Mouse (Mus musculus): Measurements from ENCODE around the gene Uhrf1bp1l. TPM values are rescaled to one million over a fixed set of nuclear protein-coding genes. Genes with fewer than 3 reads are reported as not detected.

Uhrf1bp1l gene
- total RNA-seq, 2 experiments from 2014 or later: 75.0 to 78.5 TPM

DNA sequence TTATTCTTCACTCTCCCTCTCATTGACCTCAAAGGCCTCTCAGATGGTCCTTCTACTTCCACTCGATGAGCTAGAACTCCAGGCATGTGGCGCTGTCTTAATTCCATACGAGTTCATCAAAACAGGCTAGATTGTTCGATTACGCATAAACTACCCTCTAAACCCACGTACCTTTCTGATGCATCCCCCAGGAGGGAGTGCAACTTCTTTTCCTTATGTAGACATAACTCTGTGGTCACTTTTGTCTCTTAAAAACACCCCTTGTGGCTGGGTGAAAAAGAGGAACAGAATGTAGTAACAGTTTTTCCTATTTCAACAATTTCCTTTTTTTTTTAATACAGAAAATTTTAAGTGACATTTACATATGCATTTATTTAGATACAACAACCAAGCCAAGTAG is 3.8 kb upstream of the Uhrf1bp1l start:
- intact Hi-C loops (cut with DNase I): no loop called here
- no peak for DNase-seq (ENCODE audit: extremely low spot score in 1 of 2, low spot score in 2 of 2)

DNA sequence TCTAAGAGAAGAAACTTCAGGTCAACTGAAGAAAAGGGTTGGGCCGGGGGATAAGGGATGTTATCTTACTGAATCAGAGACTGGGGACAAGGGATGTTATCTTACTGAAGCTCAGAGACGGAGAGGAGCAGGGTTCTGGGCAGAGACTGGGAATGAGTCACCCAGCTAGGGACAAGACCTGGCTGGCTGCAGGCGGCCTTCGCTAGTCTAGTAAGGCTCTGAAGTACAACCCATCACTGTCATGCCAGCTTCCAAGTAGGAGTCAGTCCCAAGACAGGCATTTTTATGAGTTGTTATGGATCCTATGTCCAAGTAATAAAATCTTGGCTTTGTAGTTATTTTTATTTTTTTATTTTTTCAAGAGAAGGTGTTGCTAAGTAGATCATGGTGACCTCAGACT is 1.5 kb upstream of the Uhrf1bp1l start:
- intact Hi-C loops (cut with DNase I): no loop called here
- no peak for DNase-seq (ENCODE audit: extremely low spot score in 1 of 2, low spot score in 2 of 2)

DNA sequence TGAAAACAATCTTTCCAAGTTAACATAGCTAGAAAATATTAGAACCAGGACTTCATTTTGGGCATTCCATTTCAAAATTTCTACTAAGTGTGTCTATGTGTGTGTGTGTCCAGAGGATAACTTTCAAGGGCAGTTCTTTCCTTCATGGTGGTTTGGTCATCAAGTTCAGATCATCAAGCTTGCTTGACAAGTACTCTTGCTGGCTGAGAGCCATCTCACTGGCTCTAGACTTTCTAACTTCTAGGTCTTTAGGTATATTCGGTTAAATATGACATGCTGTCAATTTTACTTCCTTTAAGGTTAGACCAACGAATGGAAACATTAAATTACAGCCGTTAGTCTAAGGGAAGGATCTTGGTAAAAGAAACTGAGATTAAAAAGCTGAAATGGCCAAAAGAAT is 450 bp upstream of the Uhrf1bp1l start:
- DNase-seq (ENCODE audit: extremely low spot score in 1 of 2, low spot score in 2 of 2): no peak

DNA sequence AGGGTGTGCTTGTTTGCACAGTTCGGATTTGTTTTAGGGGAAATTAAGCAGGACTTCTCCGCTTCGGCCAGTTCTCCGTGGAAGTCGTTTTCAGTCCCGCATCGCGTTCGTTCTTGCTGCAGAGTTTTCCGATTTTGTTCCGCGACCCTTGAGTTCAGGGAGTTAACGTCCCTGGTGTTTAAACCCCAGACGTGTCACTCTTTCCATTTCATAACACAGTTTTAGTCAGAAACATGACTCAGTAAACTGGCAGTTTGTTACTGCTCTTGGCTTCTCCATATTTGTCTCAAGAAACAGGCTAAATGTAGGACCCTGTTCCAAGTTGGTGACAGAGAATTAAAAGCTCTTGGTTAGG is 852 bp downstream of the Uhrf1bp1l start:
- intact Hi-C loops (cut with DNase I): no loop called here

More for the DNA sequence above, 450 bp upstream of the Uhrf1bp1l start:
- intact Hi-C loops (cut with DNase I): no loop called here

DNA sequence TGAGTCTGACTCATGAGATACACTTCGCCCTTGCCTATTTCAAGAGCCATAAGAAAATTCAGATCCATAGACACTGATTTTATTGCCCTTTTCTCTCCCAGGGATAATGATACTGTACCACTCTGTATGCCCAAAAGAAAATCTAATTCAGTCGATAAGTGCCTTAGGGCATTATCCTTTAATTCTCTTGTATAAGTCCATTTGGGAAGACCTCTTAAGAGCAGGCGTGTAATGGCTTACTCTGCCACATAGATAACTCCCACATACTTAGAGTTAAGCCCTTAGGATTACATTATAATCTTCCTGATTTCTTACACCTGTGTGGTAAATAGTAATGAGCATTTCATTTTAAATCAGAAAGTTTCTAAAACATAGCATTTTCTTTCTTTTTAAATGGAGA is 1.8 kb downstream of the Uhrf1bp1l start:
- intact Hi-C loops (cut with DNase I): no loop called here
- DNase-seq (ENCODE audit: extremely low spot score in 1 of 2, low spot score in 2 of 2): no peak

More for the DNA sequence above, 852 bp downstream of the Uhrf1bp1l start:
- DNase-seq (ENCODE audit: extremely low spot score in 1 of 2, low spot score in 2 of 2): no peak

DNA sequence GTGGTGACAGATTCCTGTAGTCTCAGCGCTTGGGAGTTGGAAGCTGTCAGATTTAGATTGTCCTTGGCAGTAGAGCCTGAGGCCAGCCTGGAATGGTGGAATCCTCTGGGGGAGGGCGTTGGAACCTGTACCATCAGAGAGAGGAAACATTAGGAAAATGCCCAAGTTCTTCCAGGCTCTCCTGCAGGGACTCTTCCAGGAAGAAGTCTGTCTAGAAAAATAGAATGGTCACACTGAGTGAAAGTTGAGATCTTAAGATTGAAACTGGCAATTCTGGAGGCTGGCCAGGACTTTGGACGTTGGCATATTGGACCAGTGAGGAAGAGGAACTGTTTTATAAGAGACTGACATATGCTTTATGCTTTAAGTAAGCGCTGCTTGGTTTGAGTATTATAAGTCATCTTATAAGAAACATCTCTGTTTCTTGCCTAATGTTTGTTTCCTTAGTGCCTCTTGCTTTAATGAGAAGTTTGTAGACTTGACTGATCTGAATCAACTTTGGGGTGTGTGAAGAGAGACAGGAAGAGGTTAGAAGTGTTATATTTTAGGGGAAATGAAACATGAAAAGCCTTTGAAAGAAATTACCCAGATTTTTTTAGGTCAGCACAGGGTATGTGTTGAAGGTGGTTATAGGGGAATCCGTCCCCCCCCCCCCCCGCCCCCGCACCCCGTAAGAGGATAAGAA is 2.6 kb downstream of the Uhrf1bp1l start:
- no peak for DNase-seq (ENCODE audit: extremely low spot score in 1 of 2, low spot score in 2 of 2)
- intact Hi-C loops (cut with DNase I): no loop called here

DNA sequence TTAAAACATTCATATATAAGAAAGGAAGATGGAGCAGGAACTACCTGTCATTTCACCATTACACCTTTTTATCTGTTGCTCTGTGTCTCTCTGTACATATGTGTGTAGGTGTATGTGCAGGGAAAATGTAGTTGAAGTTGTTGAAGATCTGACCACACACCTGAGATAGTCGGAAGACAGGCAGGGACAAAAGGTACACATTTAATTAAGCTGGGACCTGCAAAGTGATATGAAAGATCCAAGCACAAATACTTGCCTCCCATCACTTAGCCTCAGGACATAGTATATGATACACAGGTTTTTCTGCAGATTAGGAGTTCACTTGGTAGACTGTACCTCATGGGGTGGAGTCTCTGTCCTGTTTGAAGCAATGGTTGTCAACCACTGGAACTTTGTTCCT is 3.1 kb downstream of the Uhrf1bp1l start:
- DNase-seq (ENCODE audit: extremely low spot score in 1 of 2, low spot score in 2 of 2): no peak
- intact Hi-C loops (cut with DNase I): no loop called here

DNA sequence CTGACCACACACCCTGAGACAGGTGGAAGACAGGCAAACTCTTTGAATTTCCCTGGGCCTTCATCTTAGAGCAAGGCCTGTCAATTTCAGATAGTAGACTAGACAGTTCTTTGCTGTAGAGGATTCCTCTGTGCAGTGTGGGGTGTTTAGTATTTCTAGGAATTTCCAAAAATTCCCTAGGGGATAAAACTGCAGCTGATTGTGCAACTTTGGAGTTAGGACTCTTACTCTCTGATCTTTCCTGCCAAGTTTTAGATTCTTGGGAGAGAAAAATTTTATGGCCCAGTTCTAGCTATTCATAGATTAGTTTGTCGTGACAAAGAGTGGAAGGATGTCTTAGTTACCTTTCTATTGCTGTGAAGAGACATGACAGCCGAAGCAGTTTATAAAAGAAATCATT is 3.8 kb downstream of the Uhrf1bp1l start:
- intact Hi-C loops (cut with DNase I): no loop called here
- no peak for DNase-seq (ENCODE audit: extremely low spot score in 1 of 2, low spot score in 2 of 2)

DNA sequence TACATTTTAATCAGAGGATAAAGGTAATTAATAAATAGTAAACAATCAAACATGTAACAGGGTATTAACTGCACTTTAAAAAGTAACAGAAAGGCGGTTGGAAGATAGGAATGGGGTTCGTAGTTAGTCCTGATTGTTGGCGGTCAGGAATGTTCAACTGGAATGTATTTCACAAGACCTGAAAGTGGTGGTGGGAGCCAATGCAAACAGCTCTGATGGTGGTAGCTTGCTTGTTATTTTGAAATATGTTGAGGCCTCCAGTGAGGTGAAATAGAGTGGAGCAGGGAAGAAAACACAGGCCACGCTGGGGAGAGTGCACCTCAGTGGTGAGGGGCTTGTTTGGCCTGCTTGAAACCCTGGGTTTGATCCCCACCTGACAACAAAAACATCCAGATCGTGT is 6.3 kb downstream of the Uhrf1bp1l start:
- no peak for DNase-seq (ENCODE audit: extremely low spot score in 1 of 2, low spot score in 2 of 2)
- intact Hi-C loops (cut with DNase I): no loop called here

DNA sequence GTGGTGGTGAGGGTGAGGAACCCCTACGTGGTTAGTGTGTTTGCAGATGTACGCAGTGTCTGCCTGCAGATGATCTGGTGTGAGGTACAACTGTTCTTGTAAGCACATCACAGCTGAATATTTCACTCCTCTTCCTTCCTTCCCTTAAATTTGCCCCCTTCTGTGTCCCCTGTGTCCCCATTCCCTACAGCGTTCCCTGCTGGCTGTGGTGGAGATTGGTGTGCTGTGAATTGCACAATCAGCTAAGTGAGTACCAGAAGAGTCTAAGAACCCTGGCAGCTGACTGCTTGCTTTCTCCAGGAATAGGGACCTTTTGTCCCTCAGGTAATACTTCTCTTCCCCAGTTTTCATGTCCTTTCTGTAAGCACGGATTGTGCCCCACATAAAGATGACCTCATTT is 10.4 kb downstream of the Uhrf1bp1l start:
- DNase-seq (ENCODE audit: extremely low spot score in 1 of 2, low spot score in 2 of 2): no peak
- intact Hi-C loops (cut with DNase I): no loop called here

DNA sequence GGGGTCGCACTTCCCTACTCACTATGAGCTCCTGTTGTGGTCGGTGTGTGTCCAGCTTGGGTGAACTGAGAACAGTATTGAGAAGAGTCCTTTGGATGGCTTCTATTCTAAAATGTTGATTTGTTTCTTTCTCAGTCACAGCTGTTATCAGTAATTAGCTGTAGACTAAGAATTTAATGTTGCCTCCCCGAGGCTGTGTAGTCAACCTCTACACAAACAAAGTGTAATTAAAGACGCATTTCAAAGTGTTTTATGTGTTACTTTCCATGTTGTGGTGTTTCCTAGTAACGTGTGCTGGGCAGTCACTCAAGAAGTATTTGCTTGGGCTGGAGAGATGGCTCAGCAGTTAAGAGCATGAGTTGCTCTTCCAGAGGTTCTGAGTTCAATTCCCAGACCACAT is 16.0 kb downstream of the Uhrf1bp1l start:
- intact Hi-C loops (cut with DNase I): no loop called here
- DNase-seq (ENCODE audit: extremely low spot score in 1 of 2, low spot score in 2 of 2): no peak

DNA sequence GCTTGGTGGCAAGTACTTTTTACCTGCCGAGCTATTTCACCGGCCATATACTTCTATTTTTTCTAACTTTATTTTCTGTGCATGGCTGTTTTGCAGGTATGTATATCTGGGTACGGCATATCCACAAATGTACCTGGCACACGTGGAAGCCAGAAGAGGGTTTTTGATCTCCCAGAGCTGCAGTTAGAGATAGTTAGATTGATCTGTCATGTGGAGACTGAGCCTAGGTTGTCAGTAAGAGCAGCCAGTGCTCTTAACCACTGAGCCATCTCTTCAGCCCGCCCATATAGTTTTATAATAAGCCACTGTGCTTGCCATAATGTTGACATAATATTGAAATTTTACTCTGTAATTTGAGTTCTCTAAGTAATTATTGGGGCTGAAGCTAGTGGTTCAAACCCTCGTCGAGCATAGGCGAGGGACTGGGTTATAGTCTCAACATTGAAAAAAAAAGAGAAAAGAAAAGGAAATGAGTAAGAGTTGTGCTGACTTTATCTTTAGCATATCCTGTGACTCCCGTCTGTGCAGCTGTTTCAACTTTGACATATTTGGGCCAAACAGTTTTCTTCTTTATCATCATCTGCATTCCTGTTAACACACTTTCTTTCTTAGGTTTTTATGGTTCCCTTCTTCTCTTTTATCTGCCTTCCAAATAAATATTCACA is 19.8 kb downstream of the Uhrf1bp1l start:
- intact Hi-C loops (cut with DNase I): no loop called here
- no peak for DNase-seq (ENCODE audit: extremely low spot score in 1 of 2, low spot score in 2 of 2)

DNA sequence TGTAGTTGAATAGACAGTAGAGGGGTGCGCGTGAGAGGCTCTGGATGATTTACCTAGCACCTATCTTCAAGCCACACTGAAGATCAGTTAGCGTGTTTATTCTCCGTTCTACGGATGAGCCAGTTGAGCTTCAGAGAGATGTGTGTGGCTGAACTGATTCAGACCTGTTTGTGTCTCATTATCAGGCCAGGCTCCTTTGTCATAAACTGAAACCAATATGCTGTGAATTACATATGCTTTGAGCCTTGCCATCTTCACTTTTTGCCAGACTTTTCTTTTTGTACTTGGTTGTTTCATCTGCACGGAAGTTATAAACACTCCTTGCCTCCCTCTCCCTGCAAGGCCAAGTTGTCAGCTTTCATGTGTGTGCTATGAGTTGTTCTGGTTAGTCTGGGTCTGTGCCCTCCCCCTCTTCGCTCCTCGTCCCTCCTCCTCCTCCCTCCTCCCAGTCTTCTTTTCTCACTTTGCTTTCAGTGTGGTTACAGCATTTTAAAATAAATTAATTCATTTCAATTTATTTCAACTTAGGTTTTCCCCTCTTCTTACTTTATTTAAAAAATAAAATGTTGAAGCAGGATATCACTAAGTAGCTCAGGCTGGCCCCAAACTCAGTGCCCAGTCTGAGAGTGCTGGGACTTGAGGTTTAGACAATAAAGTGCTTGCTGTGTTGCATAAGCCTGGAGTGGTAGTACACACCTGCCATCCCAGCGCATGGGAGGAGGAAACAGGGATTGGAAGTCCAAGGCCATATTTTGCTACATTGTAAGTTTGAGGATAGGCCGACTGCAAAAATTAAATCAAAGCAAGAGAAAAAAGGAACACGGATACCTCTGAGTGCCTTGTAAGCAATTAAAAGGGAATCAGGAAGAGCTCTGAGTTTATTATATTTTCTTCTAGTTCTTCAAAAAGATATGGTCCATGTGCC is 21.3 kb downstream of the Uhrf1bp1l start:
- intact Hi-C loops (cut with DNase I): no loop called here
- no peak for DNase-seq (ENCODE audit: extremely low spot score in 1 of 2, low spot score in 2 of 2)

DNA sequence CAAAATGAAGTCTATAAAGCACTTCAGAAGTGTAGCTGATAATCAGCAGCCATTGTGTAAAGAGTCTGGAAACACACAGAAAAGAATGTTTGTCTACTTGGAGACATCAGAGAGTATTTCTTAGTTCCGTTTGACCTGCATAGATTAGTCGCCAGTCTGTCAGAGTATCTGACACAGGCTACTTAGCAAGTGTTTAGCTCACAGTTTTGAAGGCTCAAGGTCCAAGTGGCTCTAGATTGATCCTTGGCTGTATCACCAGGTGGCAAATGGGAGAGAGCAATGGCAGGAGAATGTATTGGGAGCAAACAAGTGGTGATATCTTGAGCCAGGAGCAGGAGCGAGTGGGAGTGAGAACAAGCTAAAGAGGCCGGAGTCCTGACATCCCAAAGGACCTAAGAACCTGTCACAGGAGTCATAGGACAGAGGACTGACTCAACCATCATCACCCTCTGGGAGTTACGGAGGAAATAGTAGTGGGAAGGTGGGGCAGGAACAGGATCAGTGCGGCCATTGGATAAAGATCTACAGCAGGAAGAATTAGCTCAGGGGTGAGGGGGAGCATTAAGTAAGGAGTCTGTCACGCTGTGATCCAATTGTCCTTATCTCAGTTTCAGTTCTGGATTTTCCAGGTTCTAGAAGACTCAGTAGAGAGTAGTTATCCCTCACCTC is 23.7 kb downstream of the Uhrf1bp1l start:
- intact Hi-C loops (cut with DNase I): no loop called here
- DNase-seq (ENCODE audit: extremely low spot score in 1 of 2, low spot score in 2 of 2): no peak

DNA sequence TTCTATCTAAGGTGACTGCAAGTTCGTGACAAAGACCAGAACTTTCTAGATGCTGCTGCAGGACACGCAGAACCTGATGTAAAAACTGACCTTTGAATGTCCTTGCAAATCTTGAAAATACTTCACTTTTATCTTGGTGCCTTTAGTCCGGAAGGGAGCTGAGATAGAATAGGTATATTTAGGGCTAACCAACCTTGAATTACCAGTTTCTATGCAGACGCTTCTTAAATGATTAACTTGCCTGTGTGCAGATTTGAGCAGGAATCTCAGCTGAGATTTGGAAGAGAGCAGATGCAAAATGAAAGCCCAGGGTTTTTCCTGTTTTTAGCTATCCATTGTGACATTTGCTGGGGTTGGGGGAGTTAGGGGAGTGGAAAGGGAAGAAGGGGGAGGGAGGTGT is 24.3 kb downstream of the Uhrf1bp1l start:
- intact Hi-C loops (cut with DNase I): no loop called here
- no peak for DNase-seq (ENCODE audit: extremely low spot score in 1 of 2, low spot score in 2 of 2)

DNA sequence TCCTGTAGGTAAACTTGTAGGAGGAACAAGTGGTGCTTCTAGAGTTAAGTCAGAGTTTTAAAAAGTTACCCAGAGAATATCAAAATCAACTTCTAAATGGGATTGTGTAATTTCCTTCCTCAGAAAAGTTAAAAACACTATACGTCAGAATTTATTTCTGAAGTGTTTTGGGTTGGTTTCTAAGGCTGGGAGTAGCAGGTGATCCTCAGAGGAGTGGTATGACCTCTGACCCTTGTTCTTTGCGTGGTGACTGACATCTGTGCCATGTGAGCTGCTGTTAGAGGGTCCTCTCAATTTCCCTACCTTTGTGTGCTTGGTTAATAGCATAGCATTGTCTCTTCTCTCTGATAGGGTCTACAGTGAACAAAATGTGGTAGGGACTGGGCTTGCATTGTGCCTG is 27.1 kb downstream of the Uhrf1bp1l start:
- DNase-seq (ENCODE audit: extremely low spot score in 1 of 2, low spot score in 2 of 2): no peak
- intact Hi-C loops (cut with DNase I): no loop called here

DNA sequence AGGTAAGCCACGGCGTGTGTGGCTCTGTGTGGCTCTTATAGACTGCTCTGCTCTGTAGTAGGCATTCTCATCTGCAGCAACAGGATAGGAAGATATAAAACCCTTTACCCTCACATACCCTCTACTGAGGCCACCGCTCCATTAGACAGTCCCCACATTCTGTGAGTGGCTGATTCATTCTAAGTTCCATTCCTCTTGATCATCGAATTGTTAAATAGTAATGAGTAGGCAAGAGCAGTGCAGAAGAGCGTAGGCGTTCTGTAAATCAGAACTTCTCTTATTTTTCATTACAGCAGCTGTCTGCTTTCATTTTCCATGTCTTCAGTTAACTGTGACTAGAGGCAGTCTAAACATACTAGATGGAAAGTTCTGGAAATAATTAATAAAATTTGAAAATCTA is 31.2 kb downstream of the Uhrf1bp1l start:
- intact Hi-C loops (cut with DNase I): no loop called here
- DNase-seq (ENCODE audit: extremely low spot score in 1 of 2, low spot score in 2 of 2): no peak

DNA sequence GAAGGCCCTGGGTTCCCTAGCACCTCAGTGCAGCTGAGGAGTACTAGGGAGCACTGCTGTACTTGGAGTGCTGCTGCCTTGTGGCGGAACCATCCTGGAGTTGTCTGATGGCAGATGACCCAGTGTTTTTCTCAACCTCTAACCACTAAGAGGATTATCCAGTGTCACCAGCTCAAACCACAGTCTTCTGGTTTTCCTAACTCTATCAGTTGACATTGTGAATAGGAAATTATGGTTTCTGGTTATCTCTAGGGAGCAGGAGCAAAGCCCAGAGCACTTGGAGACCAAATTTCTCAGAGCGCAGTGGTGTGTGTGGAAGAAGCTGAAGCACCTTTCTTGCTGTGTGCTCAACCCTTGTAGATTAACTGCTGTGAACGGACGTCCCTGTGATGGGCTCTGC is 47.1 kb downstream of the Uhrf1bp1l start:
- no peak for DNase-seq (ENCODE audit: extremely low spot score in 1 of 2, low spot score in 2 of 2)
- intact Hi-C loops (cut with DNase I): no loop called here

DNA sequence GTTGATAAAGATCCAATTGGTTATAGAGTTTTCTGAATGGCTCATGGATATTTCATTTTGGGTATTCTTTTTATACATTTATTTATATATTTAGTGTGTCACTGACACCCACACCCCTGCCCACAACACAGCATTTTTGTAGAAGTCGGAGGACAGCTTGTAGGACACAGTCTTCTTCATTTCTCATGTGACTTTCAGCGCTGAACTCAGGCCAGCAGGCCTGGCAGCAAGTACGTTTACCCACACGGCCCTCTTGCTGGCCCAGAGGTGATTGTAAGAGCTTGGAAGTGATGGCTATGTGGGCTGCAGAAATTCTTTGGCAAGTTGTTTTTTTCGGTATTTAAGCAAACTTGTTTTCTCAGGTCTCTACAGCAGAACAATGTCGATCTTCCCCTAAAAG is 49.3 kb downstream of the Uhrf1bp1l start:
- intact Hi-C loops (cut with DNase I): no loop called here
- DNase-seq (ENCODE audit: extremely low spot score in 1 of 2, low spot score in 2 of 2): no peak
